Mouse (Mus musculus) ovary, adult 18-20 months (tissue): ENCODE data around the gene Eng.

ENCODE experiments used
- DNase-seq: peaks from one replicate; pipeline ENCODE4 v3.0.0; 2022; ENCODE audit warnings: low spot score, mixed read lengths

The Eng gene

DNA sequence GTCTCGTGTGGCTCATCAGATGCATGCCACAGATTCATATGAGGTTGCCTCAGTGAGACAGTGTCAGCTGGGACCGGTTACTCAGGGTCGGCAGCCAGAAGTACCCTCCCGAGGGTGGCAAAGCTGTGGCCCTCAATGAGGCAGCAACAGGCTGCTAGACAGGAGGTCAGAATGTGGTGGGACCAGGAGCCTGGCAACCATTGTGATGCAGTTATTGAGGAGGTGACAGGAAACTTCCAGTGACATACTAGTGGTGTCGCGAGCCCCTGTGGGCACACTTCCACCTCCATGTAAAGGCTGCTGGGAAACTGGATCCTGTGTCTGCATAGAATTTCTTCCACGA lies 24.9 kb upstream of the Eng start, which contains the start of gene Ak1:
Gene Ak1, plus strand, starts transcription at position 242 of the 343 bp plus-strand sequence.
- no peak for DNase-seq

DNA sequence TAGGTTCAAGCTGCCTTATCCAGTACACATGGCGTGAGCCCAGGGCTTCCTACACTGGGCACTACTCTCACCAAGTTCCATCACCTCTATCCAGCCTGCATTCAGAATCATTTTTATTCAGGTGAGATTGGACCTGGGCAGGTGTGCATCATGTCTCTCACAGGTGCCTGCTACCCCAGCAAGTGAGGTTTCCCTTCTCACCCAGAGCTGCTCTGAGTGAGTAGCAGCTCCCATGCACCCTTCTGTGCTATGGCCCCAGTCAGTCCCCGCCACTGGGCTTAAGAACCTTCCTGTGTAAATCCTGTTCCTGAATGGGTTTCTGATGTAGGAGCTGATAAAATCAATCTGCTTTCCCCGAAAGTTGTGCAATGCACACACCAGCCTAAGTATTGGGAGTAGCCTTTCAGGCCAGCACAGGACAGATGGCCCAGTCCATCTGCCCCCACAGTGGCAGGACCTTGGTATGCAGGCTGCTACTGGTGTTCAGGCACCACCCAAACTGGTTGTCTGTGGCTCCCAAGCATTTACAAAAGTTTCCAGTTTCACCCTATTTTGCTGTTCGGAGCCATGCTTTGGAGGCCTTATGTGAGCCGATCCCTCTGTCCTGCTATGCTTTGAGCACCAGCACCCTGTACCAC lies 22.2 kb upstream of the Eng start:
- no peak for DNase-seq

DNA sequence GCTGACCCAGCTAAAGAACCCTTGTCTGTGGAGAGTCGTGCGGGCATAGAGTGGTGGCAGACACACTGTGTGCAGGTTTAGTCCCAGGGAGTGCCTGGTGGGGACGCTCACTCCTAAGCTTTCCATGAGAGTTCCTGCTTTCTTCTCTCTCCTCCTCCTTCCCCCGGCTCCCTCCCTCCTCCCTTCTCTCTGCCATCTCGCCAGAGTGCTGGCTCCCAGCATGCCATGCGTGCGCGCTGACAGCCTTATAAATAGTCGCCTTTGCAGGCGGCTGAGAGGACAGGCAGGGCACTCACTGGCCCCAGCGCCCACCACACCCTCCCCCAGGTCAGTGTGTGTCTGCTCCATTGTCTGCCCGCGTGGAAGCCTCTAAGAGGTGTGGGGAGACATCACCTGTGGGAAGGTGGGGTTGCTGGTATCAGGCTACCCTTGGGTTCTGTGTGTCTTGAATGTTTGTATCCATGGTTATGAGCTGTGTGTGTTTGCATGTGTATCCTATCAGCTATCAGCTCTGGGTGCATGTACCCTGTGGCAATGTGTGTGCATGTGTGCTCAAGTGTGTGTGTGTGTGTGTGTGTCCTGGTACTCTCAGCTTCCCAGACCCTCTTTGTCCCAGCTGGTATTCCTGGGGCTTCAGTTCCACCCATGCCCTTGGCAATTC lies 21.1 kb upstream of the Eng start:
- peak; percentile 47 for DNase-seq

GRCm38 (mm10) chr2:32625873-32626694 lies 20.3 kb upstream of the Eng start:
- DNase-seq: no peak

DNA sequence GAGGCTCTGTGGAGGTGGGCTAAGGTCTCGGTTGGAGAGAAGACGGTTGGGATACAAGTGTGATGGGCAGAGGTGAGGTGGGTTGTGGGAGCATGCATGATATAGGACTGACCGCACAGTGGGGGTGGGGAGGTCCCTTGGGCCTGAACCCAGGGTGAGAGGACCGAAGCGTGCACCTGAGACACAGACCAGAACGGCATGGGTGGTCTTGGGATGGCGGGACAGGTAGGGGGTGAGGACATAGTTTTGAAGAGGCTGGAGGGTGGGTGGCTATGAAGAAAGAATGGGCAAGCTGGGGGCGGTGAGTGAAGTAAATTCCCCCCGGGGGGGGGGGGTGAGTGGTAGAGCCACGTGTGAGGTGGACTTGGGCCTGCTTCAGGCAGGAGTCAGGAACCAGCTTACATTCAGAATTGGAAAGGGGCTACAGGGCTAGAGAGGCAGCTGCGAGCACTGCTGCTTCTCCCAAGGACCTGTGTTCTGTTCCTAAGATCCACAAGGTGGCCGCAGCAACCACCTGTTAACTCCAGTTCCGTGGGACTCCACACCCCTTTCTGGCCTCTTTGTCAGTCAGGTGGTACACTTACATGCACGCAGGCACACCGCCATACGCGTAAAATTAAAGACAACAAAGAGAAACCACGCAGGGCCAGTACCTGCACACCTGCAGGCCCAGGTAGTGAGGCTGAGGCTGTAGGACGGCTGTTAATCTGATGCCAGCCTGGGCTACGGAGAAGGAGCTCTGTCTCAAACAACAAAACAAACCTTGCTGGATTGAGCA lies 18.9 kb upstream of the Eng start:
- no peak for DNase-seq

DNA sequence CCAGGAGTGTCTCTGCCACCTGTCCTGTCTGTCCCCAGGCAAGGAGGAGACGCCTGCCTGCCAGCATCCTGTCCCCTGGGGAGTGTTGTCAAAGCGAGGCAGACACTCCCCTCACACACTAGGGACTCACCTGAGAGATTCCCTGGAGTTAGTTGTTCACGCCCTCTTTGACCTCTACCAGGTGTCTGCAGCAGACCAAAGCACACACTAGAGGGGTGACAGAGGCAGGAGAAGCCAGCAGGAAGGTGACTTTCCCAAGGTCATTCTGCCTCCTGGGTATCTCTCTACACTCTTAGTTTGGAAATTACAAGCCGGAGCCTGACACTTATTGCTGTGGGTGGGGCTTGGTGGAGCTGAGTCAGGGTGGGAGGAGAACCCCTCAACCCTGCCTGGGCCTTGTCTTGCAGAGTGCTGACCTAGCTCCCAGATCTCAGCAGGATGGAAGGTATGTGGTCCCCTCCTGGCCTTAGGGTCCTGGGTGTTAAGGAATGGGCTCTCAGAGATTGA lies 18.3 kb upstream of the Eng start:
- no peak for DNase-seq

GRCm38 (mm10) chr2:32628729-32629128 lies 17.7 kb upstream of the Eng start:
- DNase-seq: no peak

GRCm38 (mm10) chr2:32629276-32629976 lies 17.0 kb upstream of the Eng start:
- peak; percentile 66 for DNase-seq

DNA sequence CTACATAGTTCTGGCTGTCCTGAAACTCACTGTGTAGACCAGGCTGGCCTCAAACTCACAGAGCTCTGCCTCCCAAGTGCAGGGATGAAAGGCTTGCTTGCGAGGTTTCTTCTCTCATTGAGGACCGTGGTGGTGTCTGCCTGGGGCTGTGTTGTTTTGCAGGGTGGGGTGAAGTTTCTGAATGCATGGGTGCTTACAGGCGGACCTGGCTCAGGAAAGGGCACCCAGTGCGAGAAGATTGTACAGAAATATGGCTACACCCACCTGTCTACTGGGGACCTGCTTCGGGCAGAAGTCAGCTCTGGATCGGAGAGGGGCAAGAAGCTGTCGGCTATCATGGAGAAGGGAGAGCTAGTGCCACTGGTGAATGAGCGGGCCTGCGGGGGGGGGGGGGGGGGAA lies 16.4 kb upstream of the Eng start:
- no peak for DNase-seq

GRCm38 (mm10) chr2:32631046-32631445 lies 15.3 kb upstream of the Eng start:
- no peak for DNase-seq

GRCm38 (mm10) chr2:32631737-32632394 lies 14.5 kb upstream of the Eng start:
- no peak for DNase-seq

DNA sequence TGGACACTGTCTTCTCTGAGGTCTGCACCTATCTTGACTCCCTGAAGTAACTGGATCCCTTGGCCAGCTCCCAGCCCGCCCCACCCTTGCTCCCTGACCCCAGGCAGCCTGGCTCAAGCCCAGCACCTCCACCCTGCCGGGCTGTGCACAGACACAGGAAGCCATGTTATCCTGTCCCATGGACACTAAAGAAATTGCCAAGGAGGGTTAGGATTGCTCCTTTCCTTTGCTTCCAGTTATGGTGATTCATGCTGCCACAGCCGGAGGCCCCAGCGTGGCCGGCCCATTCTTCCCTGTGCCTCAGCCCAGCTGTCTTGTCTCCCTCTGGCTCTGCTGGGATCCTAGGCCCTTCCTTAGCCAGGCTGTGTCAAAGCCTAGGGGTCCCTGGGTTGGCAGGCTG lies 12.7 kb upstream of the Eng start:
- DNase-seq: no peak

DNA sequence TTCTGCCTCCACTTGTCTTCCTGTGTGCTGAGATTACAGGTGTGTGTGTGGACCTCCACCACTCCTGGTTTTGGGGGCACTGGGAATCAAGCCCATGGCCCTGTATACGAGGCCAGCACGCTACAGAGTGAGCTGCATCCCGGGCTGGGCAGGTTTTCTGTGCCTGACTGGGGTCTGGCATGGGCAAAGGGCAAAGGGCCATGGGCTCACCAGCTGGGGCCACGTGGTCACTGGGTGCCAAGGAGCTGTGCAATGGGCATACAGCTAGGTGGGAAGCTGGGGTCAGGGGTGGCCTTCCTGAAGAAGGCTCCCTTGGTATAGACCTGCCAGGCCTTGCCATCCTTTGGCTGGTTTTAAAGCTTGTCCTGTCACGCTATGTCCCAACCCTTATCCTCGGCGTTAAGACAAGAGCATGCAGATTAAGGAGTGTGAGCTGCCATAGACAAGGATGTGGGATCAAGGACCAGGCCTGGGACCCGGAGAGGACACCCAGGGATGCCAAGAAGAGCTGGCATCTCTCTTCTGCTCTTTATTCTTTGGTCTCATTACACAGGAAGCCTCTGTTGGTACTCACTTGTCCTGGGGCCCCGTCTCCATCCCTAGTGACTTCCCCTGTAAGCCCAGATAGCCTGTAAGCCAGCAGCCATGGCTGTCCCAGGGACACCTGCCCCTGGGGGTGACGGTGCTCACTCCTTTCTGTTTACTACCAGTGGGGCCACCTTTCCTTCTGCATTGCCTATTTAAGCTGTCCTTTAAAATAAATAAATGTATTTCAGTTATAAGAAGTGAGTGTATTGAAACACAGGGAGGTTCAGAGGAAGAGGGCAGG lies 11.9 kb upstream of the Eng start:
- DNase-seq: no peak

DNA sequence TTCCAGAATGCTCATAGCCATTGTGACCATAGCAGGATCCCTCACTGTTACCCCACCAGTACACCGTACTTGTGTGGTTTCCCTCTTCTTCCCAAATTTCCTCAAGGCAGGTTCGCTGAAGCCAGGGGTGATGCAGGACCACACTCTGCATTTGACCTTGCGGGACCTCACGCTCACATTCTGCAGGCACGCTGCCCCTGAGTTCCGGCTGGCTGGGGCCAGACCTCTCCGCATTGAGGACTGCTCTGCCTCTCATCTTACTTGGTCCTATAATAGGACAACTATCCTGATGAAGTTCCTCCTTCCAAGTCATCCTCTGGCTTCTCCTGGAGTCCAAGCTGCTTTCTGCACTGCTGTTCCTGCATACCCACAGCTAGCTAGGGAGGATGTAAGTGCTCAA lies 9.8 kb upstream of the Eng start:
- DNase-seq: no peak

DNA sequence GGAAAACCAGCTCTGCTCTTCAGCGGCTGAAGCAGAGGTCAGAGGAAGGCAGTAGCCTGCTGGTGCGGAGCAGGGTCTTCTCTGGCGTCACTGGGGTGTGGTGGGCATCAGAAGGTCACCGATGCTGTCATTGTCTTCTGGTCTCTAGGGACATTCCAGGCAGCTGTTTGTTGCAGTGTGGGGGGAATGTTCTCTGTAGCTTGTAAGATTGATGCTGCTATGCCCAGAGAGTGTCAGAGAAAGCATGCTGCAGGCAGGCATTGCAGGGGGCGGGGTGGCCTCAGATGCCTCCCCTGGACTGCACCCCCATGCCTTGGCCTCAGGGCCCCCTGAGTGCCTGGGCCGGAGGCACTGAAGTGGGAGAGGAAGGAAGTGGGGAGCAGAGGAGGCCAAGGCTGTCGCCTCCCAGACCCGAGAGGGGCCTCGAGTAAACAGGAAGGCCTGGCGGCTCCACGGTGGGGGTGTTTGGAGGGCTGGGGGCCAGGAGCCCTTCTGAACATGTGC lies 8.6 kb upstream of the Eng start:
- DNase-seq: no peak

GRCm38 (mm10) chr2:32639632-32640031 lies 6.8 kb upstream of the Eng start:
- no peak for DNase-seq

GRCm38 (mm10) chr2:32640550-32641051 lies 5.8 kb upstream of the Eng start:
- no peak for DNase-seq

DNA sequence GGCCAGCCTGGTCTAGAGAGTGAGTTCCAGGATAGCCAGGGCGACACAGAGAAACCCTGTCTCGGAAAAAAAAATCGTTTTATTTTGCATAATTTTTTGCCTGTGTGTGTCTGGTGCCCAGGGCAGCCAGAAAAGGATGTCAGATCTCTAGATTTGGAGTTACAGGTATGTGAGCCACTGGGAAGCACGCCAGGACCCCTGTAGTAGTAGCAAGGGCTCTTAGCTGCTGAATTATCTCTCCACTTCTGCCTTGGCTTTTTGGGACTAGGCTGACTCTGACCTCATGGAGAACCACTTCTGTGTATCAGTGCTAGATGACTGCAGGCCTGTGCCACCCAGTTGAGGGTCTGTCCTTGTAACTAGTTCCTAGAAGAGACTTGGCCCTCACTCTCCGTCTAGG lies 4.6 kb upstream of the Eng start:
- no peak for DNase-seq

DNA sequence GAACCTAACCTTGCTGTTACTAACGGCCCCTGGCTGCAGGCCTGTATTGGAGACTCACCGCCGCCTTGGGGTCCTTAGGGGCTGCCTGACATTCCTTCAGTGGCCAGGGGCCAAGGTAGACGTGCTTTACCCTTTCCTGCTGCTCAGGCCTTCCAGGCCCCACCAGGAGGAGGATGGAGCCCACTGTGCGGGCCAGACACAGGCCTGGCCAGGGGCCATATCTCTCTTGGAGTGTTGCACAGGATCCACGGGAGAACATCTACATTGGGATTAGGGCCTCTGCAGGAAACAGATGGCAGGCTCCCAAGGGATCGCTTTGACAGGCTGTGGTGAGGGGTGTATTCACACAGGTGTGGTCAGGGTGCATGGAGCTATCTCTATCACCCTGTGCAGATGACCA lies 3.6 kb upstream of the Eng start:
- no peak for DNase-seq

- no peak for DNase-seq
Measured at GRCm38 (mm10) chr2:32644083-32644482, 2.3 kb upstream of the Eng start.
